Mouse (Mus musculus) hindbrain, embryonic 10.5 days (tissue): Measurements from ENCODE around the gene 9330161L09Rik. TPM values are rescaled to one million over a fixed set of nuclear protein-coding genes. Genes with fewer than 3 reads are reported as not detected.

Source experiments
- DNase-seq: peaks from one replicate; pipeline ENCODE4 v3.0.0-alpha.2; 2017; ENCODE audit warnings: low spot score
- H3K27ac ChIP-seq: fragments of 300-500 bp; sonication (generic); 2 replicates; pipeline ENCODE4 v1.5.1; 2016; ENCODE audit warnings: mild to moderate bottlenecking, moderate library complexity
- H3K27me3 ChIP-seq: fragments of 300-500 bp; sonication (generic); 2 replicates; pipeline ENCODE4 v1.6.1; 2016; ENCODE audit warnings: mild to moderate bottlenecking; ENCODE audit not compliant: poor library complexity, insufficient read depth, severe bottlenecking
- H3K36me3 ChIP-seq: fragments of 300-500 bp; sonication (generic); 2 replicates; pipeline ENCODE4 v1.6.1; 2016; ENCODE audit warnings: mild to moderate bottlenecking, moderate library complexity
- H3K4me1 ChIP-seq: fragments of 300-500 bp; sonication (generic); replicated peaks from 2 replicates; pipeline ENCODE4 v1.6.1; 2016; ENCODE audit warnings: mild to moderate bottlenecking
- H3K4me3 ChIP-seq: fragments of 300-500 bp; sonication (generic); 2 replicates; pipeline ENCODE4 v1.5.1; 2016; ENCODE audit warnings: mild to moderate bottlenecking, moderate library complexity
- H3K9me3 ChIP-seq: fragments of 300-500 bp; sonication (generic); 2 replicates; pipeline ENCODE4 v1.6.1; 2016; ENCODE audit warnings: mild to moderate bottlenecking, moderate library complexity
- WGBS: fragments of 180-500 bp; shearing (Covaris S2); methylation state at CpG from one replicate; pipeline ENCODE4 v1.1.7; 2016; 5-methylcytosine and 5-hydroxymethylcytosine counted together
- polyA plus RNA-seq: library from polyadenylated mRNA; unstranded; fragments of >200 nt; fragmentation: Nextera tagmentation; extraction: Ambion mirVana; gene quantifications from 2 replicates; pipeline ENCODE4 v1.2.1, GENCODE M21; 2016

9330161L09Rik gene
- polyA plus RNA-seq, 1 experiment from 2014 or later: not detected

GRCm38 (mm10) chr12:103425016-103425728, 17.6 kb upstream of the 9330161L09Rik start:
- Histone ChIP-seq H3K4me1 (peaks cover 35% of the 10 kb centered on the region), H3K27me3 (no peaks in the 10 kb centered on the region), H3K4me3 (peak overlapping the region; percentile 96), H3K27ac (peak overlapping the region; percentile 91), H3K36me3 (peaks cover 30% of the 10 kb centered on the region), H3K9me3 (no peaks in the 10 kb centered on the region)
- 11% methylated on average over 33 of the region's 33 CpGs for WGBS
- DNase-seq: no peak

GRCm38 (mm10) chr12:103408144-103408543, 524 bp upstream of the 9330161L09Rik start:
- H3K27me3 ChIP-seq: no peaks in the 10 kb centered on the region
- WGBS: 95% methylated on average over 10 of the region's 10 CpGs
- H3K36me3 ChIP-seq: peaks cover 99% of the 10 kb centered on the region
- no peaks in the 10 kb centered on the region for H3K4me1 ChIP-seq
- DNase-seq: no peak
- H3K4me3 ChIP-seq: no peak overlapping the region
- no peaks in the 10 kb centered on the region for H3K9me3 ChIP-seq
- H3K27ac ChIP-seq: no peak overlapping the region

- H3K36me3 ChIP-seq: peaks cover 72% of the 10 kb centered on the region
- no peaks in the 10 kb centered on the region for H3K4me1 ChIP-seq
- WGBS: 88% methylated on average over 18 of the region's 18 CpGs
- no peak overlapping the region for H3K27ac ChIP-seq
- H3K9me3 ChIP-seq: no peaks in the 10 kb centered on the region
- DNase-seq: no peak
- H3K27me3 ChIP-seq: no peaks in the 10 kb centered on the region
- H3K4me3 ChIP-seq: no peak overlapping the region
Observed at GRCm38 (mm10) chr12:103404131-103404530, 3.5 kb downstream of the 9330161L09Rik start.

GRCm38 (mm10) chr12:103396751-103397150, 10.9 kb downstream of the 9330161L09Rik start:
- Histone ChIP-seq H3K36me3 (0 out of 2 replicates have a peak, but pooled peaks cover 4% of the 10 kb centered on the region), H3K4me1 (peaks cover 17% of the 10 kb centered on the region), H3K9me3 (no peaks in the 10 kb centered on the region), H3K27ac (no peak overlapping the region), H3K27me3 (no peaks in the 10 kb centered on the region), H3K4me3 (no peak overlapping the region)
- DNase-seq: no peak
- WGBS: 85% methylated on average over 7 of the region's 7 CpGs

- WGBS: 83% methylated on average over 12 of the region's 12 CpGs
- Histone ChIP-seq H3K36me3 (no peaks in the 10 kb centered on the region), H3K4me1 (peaks cover 23% of the 10 kb centered on the region), H3K9me3 (no peaks in the 10 kb centered on the region), H3K4me3 (no peak overlapping the region), H3K27me3 (no peaks in the 10 kb centered on the region), H3K27ac (no peak overlapping the region)
- DNase-seq: no peak
Observed at GRCm38 (mm10) chr12:103395486-103396275, 11.9 kb downstream of the 9330161L09Rik start.

GRCm38 (mm10) chr12:103393528-103393927, 14.1 kb downstream of the 9330161L09Rik start:
- no peak for DNase-seq
- H3K4me1 ChIP-seq: peaks cover 36% of the 10 kb centered on the region
- H3K9me3 ChIP-seq: no peaks in the 10 kb centered on the region
- H3K36me3 ChIP-seq: no peaks in the 10 kb centered on the region
- no peak overlapping the region for H3K4me3 ChIP-seq
- H3K27me3 ChIP-seq: no peaks in the 10 kb centered on the region
- WGBS: 58% methylated on average over 6 of the region's 6 CpGs
- no peak overlapping the region for H3K27ac ChIP-seq

- H3K4me1 ChIP-seq: peaks cover 34% of the 10 kb centered on the region
- no peak overlapping the region for H3K4me3 ChIP-seq
- no peaks in the 10 kb centered on the region for H3K27me3 ChIP-seq
- DNase-seq: no peak
- no peak overlapping the region for H3K27ac ChIP-seq
- no peaks in the 10 kb centered on the region for H3K36me3 ChIP-seq
- H3K9me3 ChIP-seq: no peaks in the 10 kb centered on the region
- 86% methylated on average over 7 of the region's 7 CpGs for WGBS
Observed at GRCm38 (mm10) chr12:103391098-103391497, 16.5 kb downstream of the 9330161L09Rik start.

- H3K27ac ChIP-seq: no peak overlapping the region
- 78% methylated on average over 4 of the region's 4 CpGs for WGBS
Observed at GRCm38 (mm10) chr12:103389982-103390381, 17.6 kb downstream of the 9330161L09Rik start.

GRCm38 (mm10) chr12:103389348-103389727, 18.3 kb downstream of the 9330161L09Rik start:
- Histone ChIP-seq H3K27me3 (no peaks in the 10 kb centered on the region), H3K27ac (peak overlapping the region; percentile 96), H3K9me3 (no peaks in the 10 kb centered on the region), H3K4me1 (peaks cover 34% of the 10 kb centered on the region), H3K4me3 (peak overlapping the region; percentile 87), H3K36me3 (no peaks in the 10 kb centered on the region)
- no peak for DNase-seq
- 63% methylated on average over 2 of the region's 2 CpGs for WGBS

More at GRCm38 (mm10) chr12:103389982-103390381, 17.6 kb downstream of the 9330161L09Rik start:
- Histone ChIP-seq H3K36me3 (no peaks in the 10 kb centered on the region), H3K27me3 (no peaks in the 10 kb centered on the region), H3K4me3 (no peak overlapping the region), H3K9me3 (no peaks in the 10 kb centered on the region), H3K4me1 (peaks cover 34% of the 10 kb centered on the region)
- DNase-seq: no peak

GRCm38 (mm10) chr12:103388505-103389347, 18.9 kb downstream of the 9330161L09Rik start, which contains the start of gene Otub2:
Otub2 (plus strand) TSS chr12:103388682.
- WGBS: 1% methylated on average over 58 of the region's 58 CpGs
- Histone ChIP-seq H3K36me3 (no peaks in the 10 kb centered on the region), H3K9me3 (no peaks in the 10 kb centered on the region), H3K27me3 (no peaks in the 10 kb centered on the region), H3K4me1 (peaks cover 30% of the 10 kb centered on the region), H3K4me3 (peak within 1 kb of the TSS; percentile 87), H3K27ac (peak within 1 kb of the TSS; percentile 96)
- DNase-seq: peak; percentile 97

- Histone ChIP-seq H3K4me3 (no peak overlapping the region), H3K27me3 (no peaks in the 10 kb centered on the region), H3K27ac (no peak overlapping the region), H3K36me3 (no peaks in the 10 kb centered on the region), H3K9me3 (no peaks in the 10 kb centered on the region), H3K4me1 (0 out of 2 replicates have a peak, but pooled peaks cover 3% of the 10 kb centered on the region)
- WGBS: 75% methylated on average over 4 of the region's 4 CpGs
- DNase-seq: no peak
Observed at GRCm38 (mm10) chr12:103380226-103380625, 27.4 kb downstream of the 9330161L09Rik start.

GRCm38 (mm10) chr12:103376774-103377173, 30.8 kb downstream of the 9330161L09Rik start:
- H3K4me1 ChIP-seq: 0 out of 2 replicates have a peak, but pooled peaks cover 3% of the 10 kb centered on the region
- no peaks in the 10 kb centered on the region for H3K9me3 ChIP-seq
- no peak overlapping the region for H3K27ac ChIP-seq
- DNase-seq: no peak
- H3K27me3 ChIP-seq: no peaks in the 10 kb centered on the region
- H3K4me3 ChIP-seq: no peak overlapping the region
- no peaks in the 10 kb centered on the region for H3K36me3 ChIP-seq
- WGBS: 76% methylated on average over 4 of the region's 4 CpGs
